Mouse (Mus musculus): ENCODE results near the gene Olfr1263. TPM values are rescaled to one million over a fixed set of nuclear protein-coding genes. Genes with fewer than 3 reads are reported as not detected.

Olfr1263 gene
- not detected for total RNA-seq (2021)
- long read RNA-seq, experiment 1: 0 reads
- long read RNA-seq, experiment 2: 0 reads

- no peak for DNase-seq (ENCODE audit: low spot score in 2 of 2)
Measured at GRCm38 (mm10) chr2:90011831-90012230, at the start of gene Olfr1263. Gene Olfr1263, plus strand, starts transcription at chr2:90012131.

- DNase-seq (ENCODE audit: low spot score in 2 of 2): no peak
Measured at GRCm38 (mm10) chr2:89974184-89974583, 37.7 kb upstream of the Olfr1263 start, which contains the start of gene Olfr1260. Gene Olfr1260, plus strand, starts transcription at chr2:89974340.

GRCm38 (mm10) chr2:89977709-89978108 is 34.2 kb upstream of the Olfr1263 start:
- no peak for DNase-seq (ENCODE audit: low spot score in 2 of 2)

GRCm38 (mm10) chr2:89990921-89991320 is 21.0 kb upstream of the Olfr1263 start, which contains the start of gene Olfr1261:
Gene Olfr1261, plus strand, starts transcription at chr2:89991221.
- no peak for DNase-seq (ENCODE audit: low spot score in 2 of 2)

- no peak for DNase-seq (ENCODE audit: low spot score in 2 of 2)
Measured at GRCm38 (mm10) chr2:89999845-90000244, 12.1 kb upstream of the Olfr1263 start, which contains the start of gene Olfr1262. Gene Olfr1262, plus strand, starts transcription at chr2:90000145.

- DNase-seq (ENCODE audit: low spot score in 2 of 2): no peak
Measured at GRCm38 (mm10) chr2:90025477-90025876, 13.5 kb downstream of the Olfr1263 start, which contains the start of gene Olfr1264. Gene Olfr1264, minus strand, starts transcription at chr2:90025577.

GRCm38 (mm10) chr2:90035037-90035436 is 23.1 kb downstream of the Olfr1263 start, which contains the start of gene Olfr1265:
Gene Olfr1265, plus strand, starts transcription at chr2:90035337.
- DNase-seq (ENCODE audit: low spot score in 2 of 2): no peak

GRCm38 (mm10) chr2:90063494-90063893 is 51.6 kb downstream of the Olfr1263 start, which contains the start of gene Olfr140:
Gene Olfr140, minus strand, starts transcription at chr2:90063594.
- DNase-seq (ENCODE audit: low spot score in 2 of 2): no peak

Other genes with a start within 250 kb of the Olfr1263 start
- not detected for gene Olfr1254, start 218.5 kb upstream of the Olfr1263 start, total RNA-seq (2021)
- gene Olfr1255, start 200.1 kb upstream of the Olfr1263 start, total RNA-seq (2021): not detected
- gene Olfr1256, start 170.6 kb upstream of the Olfr1263 start, total RNA-seq (2021): not detected
- not detected for gene Olfr48, start 163.9 kb upstream of the Olfr1263 start, total RNA-seq (2021)
- gene Olfr1257, start 133.7 kb upstream of the Olfr1263 start, total RNA-seq (2021): not detected
- not detected for gene Olfr1258, start 84.8 kb upstream of the Olfr1263 start, total RNA-seq (2021)
- not detected for gene Olfr1259, start 63.5 kb upstream of the Olfr1263 start, total RNA-seq (2021)
- gene Olfr1260, start 37.8 kb upstream of the Olfr1263 start, total RNA-seq (2021): not detected
- gene Olfr1261, start 20.9 kb upstream of the Olfr1263 start, total RNA-seq (2021): not detected
- not detected for gene Olfr1262, start 12.0 kb upstream of the Olfr1263 start, total RNA-seq (2021)
- gene Olfr1264, start 13.4 kb downstream of the Olfr1263 start, total RNA-seq (2021): not detected
- gene Olfr1265, start 23.2 kb downstream of the Olfr1263 start, total RNA-seq (2021): not detected
- not detected for gene Olfr140, start 51.5 kb downstream of the Olfr1263 start, total RNA-seq (2021)
- gene Olfr1269, start 109.3 kb downstream of the Olfr1263 start, total RNA-seq (2021): not detected
- not detected for gene Olfr32, start 130.2 kb downstream of the Olfr1263 start, total RNA-seq (2021)
- gene Olfr1270, start 141.0 kb downstream of the Olfr1263 start, total RNA-seq (2021): not detected
- gene Olfr1506, start 212.4 kb downstream of the Olfr1263 start, total RNA-seq (2021): under 1 TPM in 1 of 2 experiments, not detected in 1; 0.11 TPM
- not detected for gene Olfr142, start 245.5 kb downstream of the Olfr1263 start, total RNA-seq (2021)

Measured in adrenal gland, postnatal 4 days (tissue).